Mouse (Mus musculus) hindbrain, embryonic 10.5 days (tissue): ENCODE results near the gene Vamp3. TPM values are rescaled to one million over a fixed set of nuclear protein-coding genes. Genes with fewer than 3 reads are reported as not detected.

ENCODE experiments used
- polyA plus RNA-seq: library from polyadenylated mRNA; unstranded; fragments of >200 nt; fragmentation: Nextera tagmentation; extraction: Ambion mirVana; gene quantifications from 2 replicates; pipeline ENCODE4 v1.2.1, GENCODE M21; 2016

The Vamp3 gene
- polyA plus RNA-seq, 1 experiment from 2014 or later, result 105 TPM

Other genes with a start within 250 kb of the Vamp3 start
- 29.7 and 32.1 TPM in 2 replicates for gene Errfi1, start 204.0 kb downstream of the Vamp3 start, polyA plus RNA-seq
- gene Park7, start 143.5 kb downstream of the Vamp3 start, polyA plus RNA-seq, result 449 and 453 TPM in 2 replicates
- 0.17 and 0.57 TPM in 2 replicates for gene Tnfrsf9, start 143.4 kb downstream of the Vamp3 start, polyA plus RNA-seq
- gene Uts2, start 60.9 kb downstream of the Vamp3 start, polyA plus RNA-seq, result not detected in 2 replicates
- 4.3 and 5.7 TPM in 2 replicates for gene Per3, start 13.3 kb downstream of the Vamp3 start, polyA plus RNA-seq
- gene Gm13090, start 31.6 kb upstream of the Vamp3 start, polyA plus RNA-seq, result not detected in 2 replicates